Mouse (Mus musculus) right cerebral cortex, postnatal 25 days (tissue): ENCODE measurements at regions not wholly inside any gene's neighbourhood (a gene's known extent, or its start where the extent isn't known, plus 50 kb on each side); places are given as distances from the start of the nearest gene placed in this dataset.
"Not testable (repeated sequence)": the region's sequence is repeated elsewhere in the genome, so short reads cannot be mapped to it uniquely, and the experiment has no call there.

ENCODE experiments used
- DNase-seq: peaks from one replicate; pipeline ENCODE4 v3.0.0; 2022

DNA sequence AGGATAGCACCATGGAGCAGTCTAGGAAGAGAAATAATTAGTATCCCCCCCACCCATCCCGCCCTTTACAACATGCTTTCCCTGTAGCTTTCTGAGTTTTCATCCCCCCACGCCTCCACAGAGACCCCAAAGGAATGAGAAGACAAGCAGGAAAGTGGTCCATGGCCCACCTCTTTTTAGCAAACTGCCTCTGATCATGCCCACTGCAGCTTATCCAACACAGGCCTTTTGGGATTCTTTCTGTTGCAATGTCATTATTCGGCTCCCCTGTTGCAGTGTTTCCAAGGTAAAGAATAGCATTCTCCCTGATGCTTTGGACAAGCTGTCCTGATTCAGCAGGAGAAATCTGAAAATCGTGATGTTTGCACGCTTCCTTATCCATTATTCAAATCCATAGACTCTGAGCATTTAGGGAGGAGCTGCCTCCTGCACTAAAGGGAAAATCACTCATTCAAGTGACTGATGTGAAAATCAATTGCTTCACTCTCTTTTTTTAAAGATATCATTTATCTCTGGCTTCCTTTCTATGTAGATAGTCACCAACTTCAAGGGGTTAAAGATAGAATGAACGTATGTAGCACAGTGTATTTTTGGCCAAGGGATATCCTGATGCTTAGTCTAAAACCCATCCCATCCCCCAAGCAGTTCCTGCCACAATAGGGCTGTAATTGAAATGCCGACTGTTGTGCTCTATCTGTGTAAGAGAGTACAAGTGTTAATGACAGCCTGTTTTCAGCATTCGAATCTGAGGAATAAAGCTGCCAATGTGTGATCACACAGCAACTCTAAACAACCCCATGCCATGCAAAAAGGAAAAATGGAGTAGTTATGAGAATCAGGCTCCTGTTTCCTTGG is 743.1 kb downstream of the Kcna4 start:
- no peak for DNase-seq

DNA sequence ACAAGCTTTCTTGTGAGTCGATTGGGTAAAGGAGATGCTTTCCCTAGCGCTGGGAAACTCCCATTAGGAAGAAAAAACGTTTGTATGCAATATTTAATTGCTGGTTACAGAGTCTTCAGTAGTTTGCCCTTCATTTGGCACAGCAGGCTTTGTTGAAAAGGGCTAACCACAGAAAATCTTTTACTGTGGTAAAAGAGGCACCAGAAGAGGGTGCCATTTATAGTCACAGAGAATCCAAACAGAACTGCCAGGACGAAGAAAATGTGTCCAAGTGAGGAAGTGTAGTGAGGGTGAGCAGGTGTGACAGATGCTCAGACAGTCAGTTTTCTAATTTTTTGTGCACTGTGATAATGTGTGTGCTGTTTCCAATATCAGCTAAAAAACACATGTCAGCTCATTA is 744.4 kb downstream of the Kcna4 start:
- DNase-seq = no peak

DNA sequence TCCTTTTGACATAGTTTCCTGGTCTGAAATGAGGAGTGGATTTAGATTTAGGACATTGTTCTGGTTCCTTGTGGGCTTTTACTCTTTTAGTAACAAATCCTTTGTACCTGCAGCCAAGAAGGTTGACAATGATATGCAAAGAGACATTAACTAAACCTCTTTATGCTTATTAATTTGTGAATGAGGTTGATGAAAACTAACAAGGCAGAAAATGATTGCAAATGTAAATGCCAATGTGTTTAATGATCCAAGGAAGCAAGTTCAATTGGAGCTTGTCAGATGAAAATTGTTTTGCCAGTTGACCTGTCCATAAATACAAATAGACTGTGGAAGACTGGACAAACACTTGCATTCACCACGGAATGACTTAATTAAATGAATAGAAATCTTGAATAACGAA is 751.6 kb downstream of the Kcna4 start:
- DNase-seq = no peak

GRCm38 (mm10) chr2:108044885-108045284 is 754.4 kb downstream of the Kcna4 start:
- no peak for DNase-seq

DNA sequence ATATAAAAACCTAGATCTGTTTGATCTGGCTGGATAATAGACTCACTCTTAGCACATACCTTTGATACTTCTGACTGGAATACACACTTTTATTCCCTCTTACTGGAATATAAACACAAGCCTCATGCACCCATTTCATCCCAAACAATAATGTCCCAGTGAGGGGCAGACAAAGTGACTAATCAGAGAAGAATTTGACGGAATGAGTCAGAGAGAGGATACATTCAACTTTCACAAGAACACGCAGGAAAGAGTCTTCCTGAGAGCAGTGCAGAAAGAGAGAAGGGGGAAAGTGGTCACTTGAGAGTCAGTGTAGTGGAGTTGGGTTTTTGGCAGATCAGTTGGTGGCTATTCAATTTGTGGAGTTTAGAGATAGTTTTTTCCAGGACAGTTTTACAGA is 755.6 kb downstream of the Kcna4 start:
- no peak for DNase-seq

GRCm38 (mm10) chr2:108062751-108063150 is 772.3 kb downstream of the Kcna4 start:
- not testable (repeated sequence) for DNase-seq

DNA sequence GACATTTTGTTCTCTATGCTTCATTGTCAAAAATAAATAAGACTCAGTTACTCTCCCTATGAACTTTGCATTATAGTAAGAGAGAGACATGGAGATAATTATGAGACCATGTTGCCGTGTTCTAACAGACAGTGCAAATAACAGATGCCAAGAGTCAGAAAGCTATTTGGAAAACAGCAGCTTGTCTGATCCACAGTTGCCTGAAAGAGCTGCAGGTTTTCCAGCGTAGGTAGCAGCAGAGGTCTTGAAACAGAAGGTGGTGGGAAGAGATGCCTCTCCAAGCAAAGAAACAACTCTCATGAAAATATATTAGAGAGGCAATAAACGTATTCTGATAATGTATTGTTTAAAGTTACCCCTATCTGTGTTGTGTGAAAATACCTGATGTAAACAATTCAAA is 793.5 kb downstream of the Kcna4 start:
- no peak for DNase-seq

- no peak for DNase-seq
These were observed 799.8 kb downstream of the Kcna4 start for GRCm38 (mm10) chr2:108090266-108090665.

DNA sequence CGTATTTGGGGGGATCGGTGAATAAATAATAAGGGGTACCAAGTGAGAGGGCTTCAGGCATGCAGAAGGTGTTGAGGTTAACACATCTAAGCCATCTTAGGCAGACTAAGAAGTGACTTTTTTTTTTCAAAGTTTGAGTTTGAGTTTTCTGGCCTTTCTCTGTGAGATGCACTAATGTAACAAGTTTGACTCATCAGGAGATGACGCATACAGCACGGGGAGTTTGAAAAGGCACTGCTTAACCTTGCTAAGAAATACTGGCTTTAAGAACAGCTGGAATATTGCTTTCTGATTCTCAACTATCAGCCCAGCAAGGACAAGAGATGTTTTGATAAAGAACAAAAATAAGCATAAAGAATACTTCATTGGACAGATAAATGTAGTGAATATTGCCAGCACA is 806.6 kb downstream of the Kcna4 start:
- DNase-seq = no peak

- no peak for DNase-seq
These were observed 819.7 kb downstream of the Kcna4 start for GRCm38 (mm10) chr2:108110140-108110539.

GRCm38 (mm10) chr2:108145694-108146093 is 855.3 kb downstream of the Kcna4 start:
- no peak for DNase-seq

DNA sequence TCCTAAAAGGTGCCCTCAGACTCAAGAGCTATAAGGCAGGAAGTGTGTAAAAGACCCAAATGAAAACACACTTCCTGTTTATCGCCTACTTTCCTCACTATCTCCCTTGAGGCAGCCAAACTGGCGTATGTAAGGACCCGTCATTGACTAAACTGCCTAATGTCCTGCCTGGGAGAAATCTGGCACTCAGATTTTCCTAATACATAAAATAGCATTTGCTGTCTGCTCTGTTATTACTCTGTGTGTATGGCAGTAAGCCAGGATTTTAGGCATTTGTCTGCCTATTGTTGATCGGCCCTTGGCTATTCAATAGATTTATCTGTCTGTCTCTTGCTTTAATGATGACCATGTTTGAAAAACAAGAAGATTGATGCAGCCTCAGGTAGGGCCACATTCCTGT is 857.8 kb downstream of the Kcna4 start:
- DNase-seq = no peak

DNA sequence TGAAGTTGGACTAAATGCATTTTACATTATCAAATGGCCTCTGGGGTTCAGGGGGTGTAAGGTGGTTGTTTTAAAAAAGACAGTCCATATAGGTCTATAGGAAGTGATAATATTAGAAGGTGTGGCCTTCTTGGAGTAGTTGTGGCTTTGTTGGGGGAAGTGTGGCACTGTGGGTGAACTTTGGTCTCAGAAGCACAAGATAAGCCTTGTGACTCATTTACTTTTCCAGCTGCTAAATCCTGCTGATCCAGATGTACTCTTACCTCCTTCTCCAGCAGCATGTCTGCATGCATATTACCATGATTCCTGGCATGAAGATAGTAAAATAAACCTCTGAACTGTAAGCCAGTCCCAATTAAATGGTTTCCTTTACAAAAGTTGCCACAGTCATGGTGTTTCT is 865.8 kb downstream of the Kcna4 start:
- no peak for DNase-seq

- no peak for DNase-seq
These were observed 867.3 kb downstream of the Kcna4 start for GRCm38 (mm10) chr2:108157731-108158130.

- no peak for DNase-seq
These were observed 867.9 kb downstream of the Kcna4 start for GRCm38 (mm10) chr2:108158311-108158710.

DNA sequence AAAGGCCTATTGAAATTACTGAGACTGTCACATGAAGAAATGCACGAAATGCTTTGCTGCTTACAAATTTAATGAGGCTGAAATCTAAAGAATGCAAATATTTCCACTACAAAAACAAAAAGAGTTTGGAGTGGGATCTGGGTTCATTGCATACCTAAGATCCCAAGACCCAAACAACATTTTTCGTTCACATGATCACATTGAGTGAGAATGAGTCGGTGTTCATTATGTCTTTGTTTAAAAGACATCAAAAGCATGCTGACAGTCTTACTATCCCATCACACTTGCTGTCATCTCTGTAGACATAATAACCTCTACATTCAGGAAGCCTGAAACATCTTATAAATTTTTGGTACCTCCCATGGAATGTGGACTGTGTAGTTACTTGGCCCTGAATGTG is 870.4 kb downstream of the Kcna4 start:
- no peak for DNase-seq

- no peak for DNase-seq
These were observed 874.6 kb downstream of the Kcna4 start for GRCm38 (mm10) chr2:108165085-108165484.
